Mouse (Mus musculus): ENCODE measurements around the gene Gm7697. TPM values are rescaled to one million over a fixed set of nuclear protein-coding genes. Genes with fewer than 3 reads are reported as not detected.
"Not testable (repeated sequence)": the region's sequence is repeated elsewhere in the genome, so short reads cannot be mapped to it uniquely, and the experiment has no call there.

Gene Gm7697
- not detected in 2 replicates for polyA plus RNA-seq (2015; fragmentation: Nextera tagmentation; extraction: Ambion mirVana)

GRCm38 (mm10) chr8:69522876-69523275 lies at the start of gene Gm7697:
Gm7697 (minus strand) TSS chr8:69522976.
- WGBS: 78% methylated on average over 2 of the region's 3 CpGs
- H3K9ac ChIP-seq; H3K27me3 ChIP-seq; H3K4me3 ChIP-seq (replicated peaks); ATAC-seq (ENCODE audit: insufficient number of reproducible peaks, low FRiP score, low TSS enrichment, low read depth); H3K9me3 ChIP-seq (replicated peaks); H3K4me1 ChIP-seq; H3K4me2 ChIP-seq (replicated peaks); H3K36me3 ChIP-seq; H3K27ac ChIP-seq (replicated peaks): not testable (repeated sequence)

- H3K27ac ChIP-seq (replicated peaks); H3K9ac ChIP-seq; H3K9me3 ChIP-seq (replicated peaks); ATAC-seq (ENCODE audit: insufficient number of reproducible peaks, low FRiP score, low TSS enrichment, low read depth); H3K4me1 ChIP-seq; H3K4me3 ChIP-seq (replicated peaks); H3K4me2 ChIP-seq (replicated peaks); H3K27me3 ChIP-seq; H3K36me3 ChIP-seq: not testable (repeated sequence)
- 56% methylated on average over 2 of the region's 2 CpGs for WGBS
Observed at GRCm38 (mm10) chr8:69551249-69551648, 28.5 kb upstream of the Gm7697 start.

- not testable (repeated sequence) for ATAC-seq (ENCODE audit: insufficient number of reproducible peaks, low FRiP score, low TSS enrichment, low read depth); H3K36me3 ChIP-seq; H3K4me3 ChIP-seq (replicated peaks); H3K9me3 ChIP-seq (replicated peaks); H3K4me2 ChIP-seq (replicated peaks); H3K9ac ChIP-seq; H3K27me3 ChIP-seq; H3K27ac ChIP-seq (replicated peaks); H3K4me1 ChIP-seq
- WGBS: 10% methylated on average over 8 of the region's 8 CpGs
Observed at GRCm38 (mm10) chr8:69549556-69549955, 26.8 kb upstream of the Gm7697 start.

GRCm38 (mm10) chr8:69548114-69548513 lies 25.3 kb upstream of the Gm7697 start:
- WGBS: 90% methylated on average over 3 of the region's 3 CpGs
- not testable (repeated sequence) for H3K27ac ChIP-seq (replicated peaks); H3K4me2 ChIP-seq (replicated peaks); H3K4me3 ChIP-seq (replicated peaks); H3K36me3 ChIP-seq; H3K9ac ChIP-seq; ATAC-seq (ENCODE audit: insufficient number of reproducible peaks, low FRiP score, low TSS enrichment, low read depth); H3K27me3 ChIP-seq; H3K9me3 ChIP-seq (replicated peaks); H3K4me1 ChIP-seq

GRCm38 (mm10) chr8:69547208-69547607 lies 24.4 kb upstream of the Gm7697 start:
- H3K4me3 ChIP-seq (replicated peaks); H3K36me3 ChIP-seq; H3K4me1 ChIP-seq; H3K27ac ChIP-seq (replicated peaks); H3K4me2 ChIP-seq (replicated peaks); H3K9ac ChIP-seq; ATAC-seq (ENCODE audit: insufficient number of reproducible peaks, low FRiP score, low TSS enrichment, low read depth); H3K27me3 ChIP-seq; H3K9me3 ChIP-seq (replicated peaks): not testable (repeated sequence)
- WGBS: 69% methylated on average over 7 of the region's 7 CpGs

GRCm38 (mm10) chr8:69545020-69545419 lies 22.2 kb upstream of the Gm7697 start:
- H3K4me3 ChIP-seq (replicated peaks); H3K27me3 ChIP-seq; H3K36me3 ChIP-seq; H3K4me2 ChIP-seq (replicated peaks); H3K4me1 ChIP-seq; ATAC-seq (ENCODE audit: insufficient number of reproducible peaks, low FRiP score, low TSS enrichment, low read depth); H3K9me3 ChIP-seq (replicated peaks); H3K27ac ChIP-seq (replicated peaks); H3K9ac ChIP-seq: not testable (repeated sequence)
- 50% methylated on average over 1 of the region's 1 CpGs for WGBS

- 90% methylated on average over 13 of the region's 13 CpGs for WGBS
- not testable (repeated sequence) for H3K9ac ChIP-seq; ATAC-seq (ENCODE audit: insufficient number of reproducible peaks, low FRiP score, low TSS enrichment, low read depth); H3K4me1 ChIP-seq; H3K27ac ChIP-seq (replicated peaks); H3K4me3 ChIP-seq (replicated peaks); H3K27me3 ChIP-seq; H3K36me3 ChIP-seq; H3K9me3 ChIP-seq (replicated peaks); H3K4me2 ChIP-seq (replicated peaks)
Observed at GRCm38 (mm10) chr8:69544511-69544910, 21.7 kb upstream of the Gm7697 start.

- H3K27ac ChIP-seq (replicated peaks); H3K4me1 ChIP-seq; H3K27me3 ChIP-seq; H3K9ac ChIP-seq; ATAC-seq (ENCODE audit: insufficient number of reproducible peaks, low FRiP score, low TSS enrichment, low read depth); H3K36me3 ChIP-seq; H3K9me3 ChIP-seq (replicated peaks); H3K4me3 ChIP-seq (replicated peaks); H3K4me2 ChIP-seq (replicated peaks): not testable (repeated sequence)
- 91% methylated on average over 6 of the region's 6 CpGs for WGBS
Observed at GRCm38 (mm10) chr8:69543984-69544383, 21.2 kb upstream of the Gm7697 start.

GRCm38 (mm10) chr8:69540764-69541163 lies 18.0 kb upstream of the Gm7697 start:
- not testable (repeated sequence) for H3K4me2 ChIP-seq (replicated peaks); H3K9me3 ChIP-seq (replicated peaks); H3K36me3 ChIP-seq; H3K9ac ChIP-seq; H3K4me3 ChIP-seq (replicated peaks); H3K4me1 ChIP-seq; H3K27me3 ChIP-seq; ATAC-seq (ENCODE audit: insufficient number of reproducible peaks, low FRiP score, low TSS enrichment, low read depth); H3K27ac ChIP-seq (replicated peaks)
- 65% methylated on average over 7 of the region's 7 CpGs for WGBS

- 41% methylated on average over 1 of the region's 1 CpGs for WGBS
- not testable (repeated sequence) for H3K4me2 ChIP-seq (replicated peaks); H3K4me3 ChIP-seq (replicated peaks); H3K4me1 ChIP-seq; H3K9ac ChIP-seq; H3K27me3 ChIP-seq; H3K27ac ChIP-seq (replicated peaks); H3K36me3 ChIP-seq; H3K9me3 ChIP-seq (replicated peaks); ATAC-seq (ENCODE audit: insufficient number of reproducible peaks, low FRiP score, low TSS enrichment, low read depth)
Observed at GRCm38 (mm10) chr8:69540331-69540730, 17.6 kb upstream of the Gm7697 start.

GRCm38 (mm10) chr8:69474946-69475345 lies 47.8 kb downstream of the Gm7697 start:
- not testable (repeated sequence) for H3K27me3 ChIP-seq; ATAC-seq (ENCODE audit: insufficient number of reproducible peaks, low FRiP score, low TSS enrichment, low read depth); H3K4me3 ChIP-seq (replicated peaks); H3K4me1 ChIP-seq; H3K9me3 ChIP-seq (replicated peaks); H3K36me3 ChIP-seq; H3K4me2 ChIP-seq (replicated peaks); H3K9ac ChIP-seq; H3K27ac ChIP-seq (replicated peaks)
- 80% methylated on average over 3 of the region's 3 CpGs for WGBS

GRCm38 (mm10) chr8:69453465-69453864 lies 69.3 kb downstream of the Gm7697 start, which contains the start of gene Gm9495:
Gm9495 (minus strand) TSS chr8:69453565.
- not testable (repeated sequence) for H3K27ac ChIP-seq (replicated peaks); H3K9me3 ChIP-seq (replicated peaks); H3K4me1 ChIP-seq; H3K36me3 ChIP-seq; H3K4me2 ChIP-seq (replicated peaks); H3K9ac ChIP-seq; ATAC-seq (ENCODE audit: insufficient number of reproducible peaks, low FRiP score, low TSS enrichment, low read depth); H3K4me3 ChIP-seq (replicated peaks); H3K27me3 ChIP-seq
- WGBS: 80% methylated on average over 2 of the region's 3 CpGs
